Mouse (Mus musculus): ENCODE results near the gene Ptprq. TPM values are rescaled to one million over a fixed set of nuclear protein-coding genes. Genes with fewer than 3 reads are reported as not detected.

Ptprq gene
- 0.18 and 0.30 TPM in 2 replicates for polyA plus RNA-seq (2012; rRNA removed)

DNA sequence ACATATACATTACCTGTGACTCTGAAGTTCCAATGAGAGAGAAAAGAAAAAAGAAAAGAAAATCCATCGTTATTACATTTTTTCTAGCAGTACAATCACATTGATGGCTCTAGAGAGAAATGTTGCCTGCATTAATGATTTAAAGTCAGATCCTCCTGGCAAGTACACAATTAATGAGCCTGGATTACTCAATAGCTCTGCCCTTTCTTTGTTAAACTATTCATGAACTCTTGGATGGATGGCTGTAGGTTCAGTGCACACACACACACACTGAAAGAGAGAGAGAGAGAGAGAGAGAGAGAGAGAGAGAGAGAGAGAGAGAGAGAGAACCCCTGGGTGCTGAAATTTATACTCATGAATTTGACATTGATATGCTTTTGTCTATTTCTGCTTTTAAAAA is at the start of gene Ptprq:
Gene Ptprq, minus strand, starts transcription at position 246 of the 400 bp plus-strand sequence.
- TF ChIP-seq CTCF (IDR thresholded peaks at IDR 0.05; ENCODE audit: borderline replicate concordance, extremely low read depth, insufficient read depth, insufficient read length) (no peak), POLR2A (IDR thresholded peaks at IDR 0.05; ENCODE audit: borderline replicate concordance, extremely low read depth, insufficient read depth, insufficient read length, poor library complexity, severe bottlenecking) (no peak)
- peak; percentile 23 for DNase-seq (ENCODE audit: low read depth)

DNA sequence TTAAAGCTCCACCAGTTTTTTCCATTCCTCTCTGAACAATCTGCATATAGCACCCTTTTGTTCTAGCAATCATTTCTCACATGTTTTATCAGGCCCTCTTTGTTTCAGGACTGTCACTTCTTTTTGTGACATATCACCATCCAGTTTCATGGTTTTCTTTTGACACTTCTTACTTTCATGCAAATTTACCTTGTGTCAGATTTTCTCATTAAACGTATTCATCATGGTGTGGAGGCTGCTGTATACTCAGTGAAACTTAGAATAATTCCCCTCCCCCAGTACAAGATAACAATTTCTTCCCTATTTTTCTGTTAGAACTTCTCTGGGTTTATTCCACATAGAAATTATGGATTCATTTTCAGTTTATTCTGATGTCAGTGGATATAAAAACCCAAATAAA is 39.8 kb upstream of the Ptprq start:
- TF ChIP-seq POLR2A (IDR thresholded peaks at IDR 0.05; ENCODE audit: borderline replicate concordance, extremely low read depth, insufficient read depth, insufficient read length, poor library complexity, severe bottlenecking) (no peak), CTCF (IDR thresholded peaks at IDR 0.05; ENCODE audit: borderline replicate concordance, extremely low read depth, insufficient read depth, insufficient read length) (no peak)
- DNase-seq (ENCODE audit: low read depth): peak; percentile 20

GRCm38 (mm10) chr10:107753471-107753870 is 33.6 kb upstream of the Ptprq start:
- no peak for DNase-seq (ENCODE audit: low read depth)
- TF ChIP-seq POLR2A (IDR thresholded peaks at IDR 0.05; ENCODE audit: borderline replicate concordance, extremely low read depth, insufficient read depth, insufficient read length, poor library complexity, severe bottlenecking) (no peak), CTCF (IDR thresholded peaks at IDR 0.05; ENCODE audit: borderline replicate concordance, extremely low read depth, insufficient read depth, insufficient read length) (no peak)

DNA sequence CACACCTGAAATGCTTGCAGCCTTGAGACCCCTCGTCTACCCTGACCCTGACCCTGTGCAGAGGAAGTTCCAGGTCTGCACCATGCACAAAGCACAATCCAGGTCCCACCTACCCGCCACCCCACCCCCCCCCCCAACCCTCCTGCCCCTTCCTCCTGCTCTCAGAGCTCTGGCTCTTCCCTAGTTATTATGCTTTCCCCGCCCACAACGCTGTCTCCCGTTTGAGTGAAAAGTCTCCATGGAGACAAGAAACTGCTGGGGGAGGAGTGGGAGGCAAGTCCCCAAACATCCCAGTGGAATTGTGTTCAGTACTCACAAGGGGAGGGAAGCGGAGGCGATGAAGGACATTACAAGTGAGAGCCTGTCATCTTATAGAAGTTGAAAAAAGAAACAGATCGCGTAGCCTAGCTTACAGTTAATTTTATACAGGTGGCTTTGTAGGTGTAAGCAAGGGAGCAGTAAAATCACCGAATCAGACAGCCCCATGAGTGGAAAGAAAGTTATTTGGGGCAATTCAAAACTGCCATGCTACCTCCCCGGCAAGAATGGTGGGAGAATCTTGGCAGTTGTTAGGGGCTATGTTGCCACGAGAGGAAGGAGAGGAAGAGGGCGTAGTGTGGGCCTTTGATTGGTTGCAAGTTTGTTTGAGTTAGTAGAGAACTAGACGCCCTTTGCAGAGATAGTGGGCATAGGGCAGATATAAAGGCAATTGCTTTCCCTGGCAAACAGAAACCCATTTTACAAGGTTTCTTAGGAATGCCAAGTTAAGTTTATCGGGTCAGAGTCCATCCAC is 32.7 kb upstream of the Ptprq start:
- no peak for TF ChIP-seq POLR2A (IDR thresholded peaks at IDR 0.05; ENCODE audit: borderline replicate concordance, extremely low read depth, insufficient read depth, insufficient read length, poor library complexity, severe bottlenecking)
- no peak for TF ChIP-seq CTCF (IDR thresholded peaks at IDR 0.05; ENCODE audit: borderline replicate concordance, extremely low read depth, insufficient read depth, insufficient read length)
- peak; percentile 84 for DNase-seq (ENCODE audit: low read depth)

GRCm38 (mm10) chr10:107751944-107752343 is 32.1 kb upstream of the Ptprq start:
- TF ChIP-seq CTCF (IDR thresholded peaks at IDR 0.05; ENCODE audit: borderline replicate concordance, extremely low read depth, insufficient read depth, insufficient read length) (no peak), POLR2A (IDR thresholded peaks at IDR 0.05; ENCODE audit: borderline replicate concordance, extremely low read depth, insufficient read depth, insufficient read length, poor library complexity, severe bottlenecking) (no peak)
- DNase-seq (ENCODE audit: low read depth): peak; percentile 21

DNA sequence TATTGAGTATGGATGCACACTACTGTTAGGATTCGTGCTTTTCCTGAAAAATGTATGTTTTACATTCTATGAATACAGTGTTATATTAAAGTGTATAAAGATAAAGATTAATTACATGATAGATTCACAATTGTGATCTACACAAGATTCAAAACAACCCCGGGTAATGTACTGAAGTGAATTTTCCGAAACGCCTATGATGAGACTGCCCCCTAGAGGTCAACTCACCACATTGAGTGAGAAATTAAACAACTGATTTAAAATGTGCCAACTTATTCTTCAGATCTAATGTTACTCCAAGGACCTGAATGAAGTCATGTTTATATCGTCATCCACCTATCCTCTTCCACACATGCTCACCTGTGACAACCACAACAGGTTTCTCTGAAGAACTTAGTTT is 27.7 kb upstream of the Ptprq start:
- TF ChIP-seq CTCF (IDR thresholded peaks at IDR 0.05; ENCODE audit: borderline replicate concordance, extremely low read depth, insufficient read depth, insufficient read length): peak; percentile 51; the same call in 1 of the 2 replicates
- TF ChIP-seq POLR2A (IDR thresholded peaks at IDR 0.05; ENCODE audit: borderline replicate concordance, extremely low read depth, insufficient read depth, insufficient read length, poor library complexity, severe bottlenecking): no peak

GRCm38 (mm10) chr10:107746717-107747116 is 26.9 kb upstream of the Ptprq start:
- no peak for DNase-seq (ENCODE audit: low read depth)
- no peak for TF ChIP-seq POLR2A (IDR thresholded peaks at IDR 0.05; ENCODE audit: borderline replicate concordance, extremely low read depth, insufficient read depth, insufficient read length, poor library complexity, severe bottlenecking)
- no peak for TF ChIP-seq CTCF (IDR thresholded peaks at IDR 0.05; ENCODE audit: borderline replicate concordance, extremely low read depth, insufficient read depth, insufficient read length)

More for the DNA sequence above, 27.7 kb upstream of the Ptprq start:
- DNase-seq (ENCODE audit: low read depth): peak; percentile 73

DNA sequence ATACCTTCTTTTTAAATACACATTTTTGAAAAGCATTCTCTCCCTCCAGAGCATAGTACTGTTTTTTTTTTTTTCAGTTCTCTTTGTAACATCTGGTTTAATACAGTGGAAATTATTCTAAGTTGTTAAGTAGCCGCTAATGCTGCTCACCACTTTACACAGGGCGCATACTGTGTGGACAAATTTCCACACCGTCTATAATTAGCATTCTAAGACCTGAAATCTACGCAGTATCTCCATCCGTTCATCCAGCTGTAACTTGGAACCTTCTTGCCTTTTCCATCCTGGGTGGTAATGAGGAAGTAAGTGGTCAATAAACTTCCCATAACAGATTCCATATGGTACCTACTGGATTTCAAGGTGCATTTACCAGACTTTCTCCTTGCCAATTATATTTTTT is 20.0 kb upstream of the Ptprq start:
- no peak for TF ChIP-seq POLR2A (IDR thresholded peaks at IDR 0.05; ENCODE audit: borderline replicate concordance, extremely low read depth, insufficient read depth, insufficient read length, poor library complexity, severe bottlenecking)
- no peak for TF ChIP-seq CTCF (IDR thresholded peaks at IDR 0.05; ENCODE audit: borderline replicate concordance, extremely low read depth, insufficient read depth, insufficient read length)
- no peak for DNase-seq (ENCODE audit: low read depth)

DNA sequence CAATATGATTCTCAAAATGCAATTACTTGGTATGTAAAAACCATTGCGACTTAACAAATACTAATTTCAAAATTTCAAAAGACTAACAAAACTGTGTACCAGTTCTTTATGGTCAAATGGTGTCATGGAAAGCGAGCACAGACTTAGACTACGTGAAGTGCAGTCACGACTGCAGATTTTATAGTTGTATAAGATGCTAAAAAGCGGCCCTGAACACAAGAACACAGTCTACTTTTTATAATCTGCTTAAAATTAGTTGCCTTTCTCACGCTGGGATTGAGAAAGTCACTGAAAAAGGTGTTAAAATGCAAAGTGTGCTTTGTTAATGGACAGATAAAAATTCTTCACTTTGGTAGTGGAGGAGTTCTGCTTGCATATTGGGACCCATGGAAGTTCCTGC is 17.9 kb upstream of the Ptprq start:
- no peak for DNase-seq (ENCODE audit: low read depth)
- TF ChIP-seq POLR2A (IDR thresholded peaks at IDR 0.05; ENCODE audit: borderline replicate concordance, extremely low read depth, insufficient read depth, insufficient read length, poor library complexity, severe bottlenecking) (no peak), CTCF (IDR thresholded peaks at IDR 0.05; ENCODE audit: borderline replicate concordance, extremely low read depth, insufficient read depth, insufficient read length) (no peak)

- TF ChIP-seq POLR2A (IDR thresholded peaks at IDR 0.05; ENCODE audit: borderline replicate concordance, extremely low read depth, insufficient read depth, insufficient read length, poor library complexity, severe bottlenecking) (no peak), CTCF (IDR thresholded peaks at IDR 0.05; ENCODE audit: borderline replicate concordance, extremely low read depth, insufficient read depth, insufficient read length) (no peak)
- DNase-seq (ENCODE audit: low read depth): no peak
Observed at GRCm38 (mm10) chr10:107735448-107735847, 15.6 kb upstream of the Ptprq start.

DNA sequence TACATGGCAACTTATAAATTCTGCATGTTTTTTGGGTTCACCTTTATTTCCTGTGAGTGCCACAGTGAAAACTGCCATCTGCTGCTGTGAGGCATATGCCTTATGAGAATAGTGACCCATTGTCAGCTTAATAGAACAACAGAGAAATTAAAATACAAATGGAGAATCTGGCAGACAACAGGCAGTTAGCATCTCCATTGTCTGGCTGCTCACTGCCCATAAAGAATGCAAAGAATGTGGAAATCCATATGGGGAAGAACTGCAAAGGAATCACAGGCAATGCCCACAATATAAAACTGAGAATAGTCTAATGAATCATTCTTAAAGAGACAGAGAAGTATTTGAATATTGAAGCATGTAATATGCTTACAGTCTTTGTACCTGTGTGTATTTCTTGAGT is 14.5 kb upstream of the Ptprq start:
- DNase-seq (ENCODE audit: low read depth): no peak
- TF ChIP-seq POLR2A (IDR thresholded peaks at IDR 0.05; ENCODE audit: borderline replicate concordance, extremely low read depth, insufficient read depth, insufficient read length, poor library complexity, severe bottlenecking) (no peak), CTCF (IDR thresholded peaks at IDR 0.05; ENCODE audit: borderline replicate concordance, extremely low read depth, insufficient read depth, insufficient read length) (no peak)

GRCm38 (mm10) chr10:107725631-107726030 is 5.8 kb upstream of the Ptprq start:
- no peak for DNase-seq (ENCODE audit: low read depth)
- no peak for TF ChIP-seq CTCF (IDR thresholded peaks at IDR 0.05; ENCODE audit: borderline replicate concordance, extremely low read depth, insufficient read depth, insufficient read length)
- no peak for TF ChIP-seq POLR2A (IDR thresholded peaks at IDR 0.05; ENCODE audit: borderline replicate concordance, extremely low read depth, insufficient read depth, insufficient read length, poor library complexity, severe bottlenecking)
